Mouse (Mus musculus) forebrain, embryonic 14.5 days (tissue): Measurements from ENCODE around the gene Pde4d. TPM values are rescaled to one million over a fixed set of nuclear protein-coding genes. Genes with fewer than 3 reads are reported as not detected.
A peak's percentile ranks its signal among the peaks of the same experiment; 100 is the strongest.

ENCODE experiments used
- ATAC-seq: fragments of 200-750 bp; cut with Nextera tagmentation; 2 replicates; pipeline ENCODE4 v1.8.0; 2017; ENCODE audit warnings: mild to moderate bottlenecking, moderate library complexity
- DNase-seq: peaks from one replicate; pipeline ENCODE4 v3.0.0-alpha.2; 2015; ENCODE audit warnings: low spot score
- H3K27ac ChIP-seq: fragments of 300-500 bp; sonication (generic); 2 replicates; pipeline ENCODE4 v1.5.1; 2014; ENCODE audit warnings: low read depth, mild to moderate bottlenecking, control low read depth, low read length, moderate library complexity
- H3K27me3 ChIP-seq: fragments of 300-500 bp; sonication (generic); replicated peaks from 2 replicates; pipeline ENCODE4 v1.6.1; 2014; ENCODE audit warnings: low read length, control low read depth, mixed read lengths; ENCODE audit not compliant: control insufficient read depth, insufficient read depth
- H3K36me3 ChIP-seq: fragments of 300-500 bp; sonication (generic); 2 replicates; pipeline ENCODE4 v1.6.1; 2014; ENCODE audit warnings: low read length, control low read depth; ENCODE audit not compliant: control insufficient read depth, insufficient read depth
- H3K4me1 ChIP-seq: fragments of 300-500 bp; sonication (generic); 2 replicates; pipeline ENCODE4 v1.6.1; 2014; ENCODE audit warnings: antibody characterized with exemption, low read length, control low read depth; ENCODE audit not compliant: control insufficient read depth, insufficient read depth
- H3K4me2 ChIP-seq: fragments of 300-500 bp; sonication (generic); 2 replicates; pipeline ENCODE4 v1.6.1; 2014; ENCODE audit warnings: mild to moderate bottlenecking, control low read depth, low read length
- H3K4me3 ChIP-seq: fragments of 300-500 bp; sonication (generic); 2 replicates; pipeline ENCODE4 v1.5.1; 2014; ENCODE audit warnings: low read depth, low read length, control low read depth
- H3K9ac ChIP-seq: fragments of 300-500 bp; sonication (generic); 2 replicates; pipeline ENCODE4 v1.6.1; 2014; ENCODE audit warnings: mild to moderate bottlenecking, low read length, control low read depth, moderate library complexity
- H3K9me3 ChIP-seq: fragments of 300-500 bp; sonication (generic); replicated peaks from 2 replicates; pipeline ENCODE4 v1.6.1; 2016; ENCODE audit warnings: low read length, control low read depth, mixed read lengths; ENCODE audit not compliant: control insufficient read depth
- WGBS: fragments of 180-500 bp; shearing (Covaris S2); extraction: QIAGEN DNeasy Blood & Tissue Kit; methylation state at CpG from one replicate; pipeline ENCODE4 v1.1.7; 2014; 5-methylcytosine and 5-hydroxymethylcytosine counted together
- polyA plus RNA-seq: library from polyadenylated mRNA; unstranded; fragments of >200 nt; fragmentation: Nextera tagmentation; extraction: Ambion mirVana; gene quantifications from 2 replicates; pipeline ENCODE4 v1.2.1, GENCODE M21; 2014

Pde4d gene
- polyA plus RNA-seq, 1 experiment from 2014 or later = 13.7 TPM

DNA sequence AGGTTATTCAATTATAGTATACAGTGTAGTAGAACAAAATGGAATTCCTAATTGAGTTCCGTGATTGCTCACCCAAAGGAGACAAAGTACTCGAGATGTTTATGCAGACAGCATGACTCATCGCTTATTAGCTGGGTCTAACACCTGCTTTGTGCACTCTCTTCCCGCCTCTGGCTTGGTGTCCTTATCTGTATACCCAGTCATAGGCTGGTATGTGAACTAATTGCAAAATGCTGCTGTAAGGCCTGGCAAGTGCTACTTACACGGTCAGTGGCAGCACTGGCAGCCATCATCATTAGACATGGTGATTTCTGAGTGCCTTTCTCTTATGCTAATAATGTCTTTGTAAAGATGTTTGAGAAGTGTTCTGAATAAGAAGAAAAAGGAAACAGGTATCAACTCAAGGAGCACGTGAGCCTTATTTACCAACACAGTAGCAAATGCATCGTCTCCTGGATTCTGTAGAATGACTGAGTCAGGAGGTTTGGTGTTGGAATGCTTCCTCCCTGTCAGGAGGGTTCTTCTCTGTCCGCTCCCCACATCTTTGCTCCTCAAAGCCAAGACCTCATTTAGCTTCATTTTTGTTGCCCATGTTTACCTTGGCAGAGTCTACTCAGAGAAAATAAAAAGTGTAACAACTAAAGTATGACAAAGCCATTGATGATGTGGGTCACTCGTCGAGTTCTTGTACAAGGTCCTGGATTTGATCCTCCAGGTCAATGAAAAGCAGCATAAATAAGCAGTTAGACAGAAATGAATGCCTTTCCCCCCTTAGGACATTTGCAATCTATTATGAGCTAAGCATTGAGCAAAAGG lies 1202.2 kb downstream of the Pde4d start:
- H3K4me3 ChIP-seq = no peak overlapping the region
- no peaks in the 10 kb centered on the region; the same call in 1 of the 2 replicates for H3K4me1 ChIP-seq
- no peak overlapping the region for H3K9ac ChIP-seq
- no peak overlapping the region for H3K4me2 ChIP-seq
- 73% methylated on average over 10 of the region's 10 CpGs for WGBS
- no peaks in the 10 kb centered on the region for H3K9me3 ChIP-seq
- DNase-seq (no peak), ATAC-seq (no peak; the same call in 1 of the 2 replicates)
- H3K27ac ChIP-seq = no peak overlapping the region
- no peaks in the 10 kb centered on the region for H3K27me3 ChIP-seq
- H3K36me3 ChIP-seq = no peaks in the 10 kb centered on the region

DNA sequence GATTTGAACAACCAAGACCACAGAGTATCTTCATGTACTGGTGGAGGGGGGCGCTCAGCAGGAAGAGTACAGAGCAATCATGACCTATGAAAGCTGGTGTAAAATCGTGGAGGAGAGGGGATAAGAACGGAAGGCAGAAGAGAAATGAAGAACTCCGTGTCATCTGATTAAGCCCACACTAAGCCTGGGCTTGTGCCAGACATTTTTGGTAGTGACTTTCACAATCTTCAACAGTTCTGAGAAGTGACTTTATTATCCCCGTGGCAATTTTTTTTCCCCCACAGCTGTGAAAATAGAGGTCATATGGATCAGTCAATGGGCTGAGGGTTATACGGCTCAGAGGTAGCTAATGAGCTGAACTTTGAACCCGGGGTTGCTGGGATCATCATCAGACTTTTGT lies 1202.9 kb downstream of the Pde4d start:
- Histone ChIP-seq H3K27me3 (no peaks in the 10 kb centered on the region), H3K4me3 (no peak overlapping the region), H3K36me3 (no peaks in the 10 kb centered on the region), H3K9me3 (no peaks in the 10 kb centered on the region), H3K27ac (no peak overlapping the region), H3K4me2 (no peak overlapping the region), H3K4me1 (no peaks in the 10 kb centered on the region; the same call in 1 of the 2 replicates), H3K9ac (no peak overlapping the region)
- 76% methylated on average over 7 of the region's 7 CpGs for WGBS
- ATAC-seq (no peak), DNase-seq (no peak)

DNA sequence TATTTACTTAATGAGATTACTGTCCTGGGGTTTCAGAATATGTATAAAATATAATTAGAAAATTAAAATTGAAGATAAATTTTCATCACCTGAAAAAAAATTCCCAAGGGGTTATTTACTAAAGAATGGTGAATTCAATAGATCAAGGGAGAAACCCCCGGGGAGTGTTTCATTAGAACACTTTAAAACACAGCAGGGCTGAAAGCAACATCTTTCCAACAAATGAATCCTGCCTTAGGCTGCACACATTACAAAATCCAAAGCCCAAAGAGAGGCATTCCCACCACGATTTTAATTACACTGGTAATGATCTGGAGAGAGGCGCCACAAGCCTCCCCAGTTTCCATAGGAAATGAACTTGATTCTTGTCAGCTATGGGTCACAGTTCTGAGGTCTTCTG lies 1205.6 kb downstream of the Pde4d start:
- Histone ChIP-seq H3K36me3 (no peaks in the 10 kb centered on the region), H3K9me3 (no peaks in the 10 kb centered on the region), H3K4me1 (no peaks in the 10 kb centered on the region; the same call in 1 of the 2 replicates), H3K9ac (no peak overlapping the region), H3K4me2 (no peak overlapping the region), H3K4me3 (no peak overlapping the region), H3K27me3 (no peaks in the 10 kb centered on the region), H3K27ac (no peak overlapping the region)
- ATAC-seq (no peak), DNase-seq (no peak)
- WGBS = 17% methylated on average over 3 of the region's 3 CpGs

DNA sequence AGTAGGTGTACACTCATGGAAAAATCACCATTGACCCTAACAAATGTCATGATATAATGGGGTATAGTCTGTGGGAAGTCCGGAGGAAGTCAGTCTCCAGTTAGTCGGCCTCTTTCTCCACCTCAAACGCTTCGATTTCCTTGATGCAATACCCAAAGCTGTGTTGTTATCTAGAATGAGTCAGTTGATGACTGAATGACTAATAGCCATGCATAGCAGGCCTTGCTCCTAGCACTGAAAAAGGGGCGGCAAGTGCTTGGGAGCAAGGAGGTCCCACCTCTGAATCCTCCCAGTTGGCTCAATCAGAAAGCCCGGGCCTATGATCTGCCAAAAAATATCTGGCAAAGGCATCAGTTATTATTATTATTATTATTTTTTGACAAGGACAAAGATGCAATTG lies 1209.4 kb downstream of the Pde4d start:
- no peaks in the 10 kb centered on the region for H3K4me1 ChIP-seq
- no peak overlapping the region for H3K4me3 ChIP-seq
- no peaks in the 10 kb centered on the region for H3K36me3 ChIP-seq
- no peak for DNase-seq
- 94% methylated on average over 6 of the region's 6 CpGs for WGBS
- H3K27me3 ChIP-seq = no peaks in the 10 kb centered on the region
- ATAC-seq = no peak
- no peak overlapping the region for H3K27ac ChIP-seq
- no peak overlapping the region for H3K4me2 ChIP-seq
- H3K9ac ChIP-seq = no peak overlapping the region
- no peaks in the 10 kb centered on the region for H3K9me3 ChIP-seq

DNA sequence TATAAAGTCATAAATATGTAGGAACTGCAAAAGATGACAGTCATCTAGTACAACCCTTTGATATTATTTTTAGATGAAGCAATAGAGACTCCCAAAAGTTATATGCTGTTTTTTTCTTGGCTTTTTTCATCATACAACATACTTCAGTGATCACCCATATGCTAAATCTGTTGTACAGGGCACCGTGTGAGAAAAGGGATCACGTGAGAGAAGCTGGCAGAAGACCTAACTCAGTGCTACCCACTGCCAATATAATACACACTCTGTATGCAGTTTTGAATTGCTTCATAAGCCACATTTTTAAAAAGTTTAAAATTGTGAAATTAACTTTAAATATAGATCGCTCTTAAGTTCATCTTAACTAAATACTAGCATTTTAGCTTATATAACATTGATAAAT lies 1211.6 kb downstream of the Pde4d start:
- peak; percentile 49 for DNase-seq
- no peak overlapping the region for H3K4me2 ChIP-seq
- no peak overlapping the region for H3K9ac ChIP-seq
- no peaks in the 10 kb centered on the region for H3K36me3 ChIP-seq
- WGBS = 77% methylated on average over 3 of the region's 3 CpGs
- no peak for ATAC-seq
- no peaks in the 10 kb centered on the region for H3K9me3 ChIP-seq
- no peaks in the 10 kb centered on the region for H3K27me3 ChIP-seq
- no peak overlapping the region for H3K4me3 ChIP-seq
- H3K27ac ChIP-seq = no peak overlapping the region
- H3K4me1 ChIP-seq = no peaks in the 10 kb centered on the region

DNA sequence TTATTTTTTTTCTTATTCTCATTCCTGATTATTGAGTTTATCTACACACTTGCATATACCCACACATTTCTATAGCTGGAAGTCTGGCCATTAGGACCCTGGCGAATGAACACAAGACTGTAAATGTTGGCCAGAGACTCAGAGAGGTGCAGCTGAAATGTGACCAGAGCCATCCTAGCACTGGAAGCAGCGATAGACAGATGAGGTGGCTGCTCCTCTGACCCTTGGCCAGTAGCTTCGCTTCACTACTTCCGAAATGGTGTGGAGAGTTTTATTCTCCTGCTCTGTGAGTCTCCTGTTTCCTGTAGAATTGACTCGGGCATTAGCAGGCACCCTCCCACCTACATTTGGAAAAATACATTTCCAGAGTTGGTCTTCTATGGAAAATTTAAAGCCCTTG lies 1212.4 kb downstream of the Pde4d start:
- Histone ChIP-seq H3K27me3 (no peaks in the 10 kb centered on the region), H3K4me3 (no peak overlapping the region), H3K27ac (no peak overlapping the region), H3K4me2 (no peak overlapping the region), H3K4me1 (no peaks in the 10 kb centered on the region), H3K36me3 (no peaks in the 10 kb centered on the region), H3K9me3 (no peaks in the 10 kb centered on the region), H3K9ac (no peak overlapping the region)
- ATAC-seq (no peak), DNase-seq (no peak)
- 86% methylated on average over 5 of the region's 5 CpGs for WGBS

DNA sequence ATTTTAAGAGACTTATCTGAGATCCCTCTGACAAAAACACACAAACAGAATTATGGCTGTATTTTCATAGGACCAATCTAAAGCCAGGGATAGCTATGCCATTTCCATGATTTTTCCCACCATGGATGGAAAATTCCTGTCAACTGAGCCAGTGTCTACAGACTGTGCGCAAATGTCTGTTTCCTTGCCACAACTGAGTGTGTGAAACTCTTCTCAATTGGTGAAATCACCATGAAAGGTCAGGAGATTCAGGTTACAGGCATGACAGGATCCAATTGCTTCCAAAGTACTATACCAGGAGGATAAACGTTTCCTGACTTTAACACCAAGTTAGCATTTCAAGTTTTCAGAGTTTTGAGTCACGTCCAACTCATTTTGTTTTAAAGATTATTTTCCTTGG lies 1213.0 kb downstream of the Pde4d start:
- 75% methylated on average over 3 of the region's 3 CpGs for WGBS
- no peaks in the 10 kb centered on the region for H3K4me1 ChIP-seq
- no peak overlapping the region for H3K27ac ChIP-seq
- no peaks in the 10 kb centered on the region for H3K27me3 ChIP-seq
- no peak overlapping the region for H3K4me2 ChIP-seq
- no peaks in the 10 kb centered on the region for H3K9me3 ChIP-seq
- DNase-seq (no peak), ATAC-seq (no peak)
- H3K4me3 ChIP-seq = no peak overlapping the region
- H3K9ac ChIP-seq = no peak overlapping the region
- H3K36me3 ChIP-seq = no peaks in the 10 kb centered on the region

DNA sequence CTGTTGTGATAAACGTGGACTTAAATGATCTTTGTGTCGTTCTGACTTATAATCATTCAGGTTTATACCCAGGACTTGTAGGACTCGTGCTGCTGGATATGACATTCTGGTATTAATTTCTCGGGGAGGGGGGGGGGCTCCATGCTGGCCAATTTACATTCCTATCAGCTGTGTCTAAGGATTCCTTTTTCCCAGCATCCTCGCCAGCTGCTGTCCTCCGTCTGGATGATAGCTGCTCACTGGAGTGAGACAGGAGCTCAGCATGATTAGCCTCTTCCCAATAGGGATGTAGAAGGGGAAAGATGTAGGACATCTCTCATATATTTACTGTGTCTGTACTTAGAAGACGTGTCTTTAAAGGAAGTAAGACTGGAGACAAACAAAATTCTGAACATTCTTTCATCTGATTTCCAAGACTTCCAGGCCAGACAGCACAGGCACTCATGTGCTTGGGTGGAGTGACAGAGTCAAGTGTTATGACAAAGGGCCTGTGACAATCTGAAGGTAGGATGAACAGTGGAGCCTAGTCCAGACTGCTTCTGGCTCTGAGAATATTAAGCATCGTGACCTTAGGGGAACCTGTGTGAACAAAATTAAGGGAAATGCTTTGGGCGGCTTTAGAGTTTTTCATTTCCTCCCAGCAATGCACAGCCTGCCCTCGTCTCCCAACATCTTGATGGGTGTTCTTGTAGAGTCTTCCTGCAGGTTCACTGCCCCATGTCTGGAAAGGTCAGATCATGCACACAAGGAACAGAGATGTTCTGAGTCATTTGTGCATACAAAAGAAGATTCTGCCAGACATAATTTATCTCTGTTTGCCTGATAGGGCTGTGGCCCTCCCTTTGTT lies 1215.4 kb downstream of the Pde4d start:
- no peak overlapping the region for H3K9ac ChIP-seq
- DNase-seq (no peak), ATAC-seq (no peak)
- no peak overlapping the region for H3K4me2 ChIP-seq
- no peaks in the 10 kb centered on the region for H3K9me3 ChIP-seq
- no peaks in the 10 kb centered on the region for H3K36me3 ChIP-seq
- H3K4me3 ChIP-seq = no peak overlapping the region
- no peaks in the 10 kb centered on the region for H3K4me1 ChIP-seq
- no peak overlapping the region for H3K27ac ChIP-seq
- WGBS = 78% methylated on average over 10 of the region's 10 CpGs
- H3K27me3 ChIP-seq = no peaks in the 10 kb centered on the region
